Mouse (Mus musculus) inflammation-experienced regulatory T-cells (primary cell): ENCODE measurements around the gene Fer. TPM values are rescaled to one million over a fixed set of nuclear protein-coding genes. Genes with fewer than 3 reads are reported as not detected.

Source experiments
- polyA plus RNA-seq, 2 experiments: library from polyadenylated mRNA; unstranded; fragments of 100-300 nt; shearing (Covaris generic); gene quantifications; one replicate each; pipeline ENCODE4 v1.2.1; 2017

Gene Fer
- polyA plus RNA-seq, result under 1 TPM; 0.53 to 0.81 TPM

DNA sequence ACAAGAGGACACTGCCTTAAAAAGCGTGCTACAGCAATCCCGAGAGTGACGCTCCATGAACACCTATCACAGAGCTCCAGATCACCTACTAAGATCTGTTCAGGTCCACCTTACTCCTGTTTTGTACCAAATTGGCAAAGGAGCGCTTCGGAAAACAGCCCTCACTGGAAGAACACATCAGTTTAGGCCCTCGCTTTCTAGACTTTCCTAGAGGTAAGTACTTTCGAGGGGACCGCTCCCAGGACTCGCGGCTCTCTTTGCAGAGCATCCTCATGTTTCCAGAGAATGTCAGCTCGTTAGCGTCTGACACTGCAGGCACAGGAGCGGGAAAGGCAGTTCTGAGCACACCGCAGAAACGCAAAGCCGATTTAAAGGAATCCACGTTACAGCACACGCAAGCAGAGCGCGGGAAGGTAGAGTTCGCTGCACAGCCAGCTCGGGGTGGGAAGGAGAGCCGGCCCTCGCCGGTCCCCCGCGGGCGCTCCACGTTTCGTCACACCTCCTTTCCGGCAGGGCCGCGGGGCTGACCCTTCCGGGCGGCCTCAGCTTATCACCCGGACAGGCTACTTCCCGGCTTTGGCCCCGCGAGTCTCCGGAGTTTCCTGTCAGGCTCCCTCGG is at the start of gene Fer:
Gene Fer, plus strand, starts transcription at position 51 of the 619 bp plus-strand sequence.

DNA sequence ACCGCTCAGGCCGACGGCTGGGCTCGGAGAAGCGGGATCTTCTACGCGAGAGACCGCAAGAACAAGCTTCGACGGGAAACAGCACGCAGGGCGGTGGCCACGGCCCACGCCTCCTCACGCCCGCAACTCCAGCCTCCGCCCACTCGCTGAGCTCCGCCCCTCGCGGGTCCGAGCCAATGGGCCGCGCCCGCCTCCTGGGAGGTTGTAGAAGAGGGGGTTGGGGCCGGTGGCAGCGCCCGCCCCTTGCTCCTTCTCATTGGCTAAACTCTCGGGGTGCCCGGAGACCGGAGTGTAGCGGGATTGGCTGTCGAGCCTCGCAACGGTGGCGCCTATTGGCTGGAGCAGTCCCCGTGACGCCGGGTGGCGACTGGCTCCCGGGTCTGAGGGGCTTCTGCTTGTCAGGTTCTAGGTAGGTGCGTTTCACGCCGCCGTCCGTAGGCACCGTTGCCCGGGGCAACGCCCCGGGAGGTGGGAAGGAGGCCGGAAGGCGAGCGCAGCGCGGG is 836 bp downstream of the Fer start, which contains the start of gene A930002H24Rik:
Gene A930002H24Rik, minus strand, starts transcription at position 145 of the 503 bp plus-strand sequence.

Other genes starting within 250 kb of the Fer start
- gene A930002H24Rik, start 729 bp downstream of the Fer start, polyA plus RNA-seq, result 1 to 10 TPM in 1 of 2 experiments, not detected in 1; 1.8 TPM